Mouse (Mus musculus): ENCODE measurements around the gene Sbk1.

The Sbk1 gene

DNA sequence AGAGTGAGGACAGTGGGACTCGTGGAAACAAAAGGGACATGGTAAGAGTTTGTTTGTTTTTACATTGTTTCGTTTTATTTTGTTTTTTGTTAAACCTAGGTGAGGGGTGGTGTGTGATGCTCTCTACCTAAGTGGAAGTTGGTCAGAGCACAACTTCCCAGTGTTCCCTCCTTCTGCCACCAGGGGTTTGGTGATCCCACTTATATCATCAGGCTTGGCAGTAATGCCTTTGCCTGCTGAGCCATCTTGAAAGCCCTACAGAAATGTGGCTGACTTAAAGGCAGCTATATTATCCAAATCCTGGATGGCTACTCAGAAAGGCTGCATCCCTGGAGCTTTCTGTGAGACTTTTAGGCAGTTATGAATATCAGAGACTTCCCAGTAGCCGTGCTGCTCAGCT is 60.3 kb downstream of the Sbk1 start:
- no peak for DNase-seq (ENCODE audit: low read depth, low spot score)

GRCm38 (mm10) chr7:126335556-126335955 is 63.1 kb downstream of the Sbk1 start:
- peak; percentile 20 for DNase-seq (ENCODE audit: low read depth, low spot score)

GRCm38 (mm10) chr7:126338906-126339305 is 66.5 kb downstream of the Sbk1 start:
- DNase-seq (ENCODE audit: low read depth, low spot score), result no peak

GRCm38 (mm10) chr7:126339521-126339971 is 67.1 kb downstream of the Sbk1 start:
- no peak for DNase-seq (ENCODE audit: low read depth, low spot score)

- no peak for DNase-seq (ENCODE audit: low read depth, low spot score)
Measured at GRCm38 (mm10) chr7:126340206-126340618, 67.8 kb downstream of the Sbk1 start.

DNA sequence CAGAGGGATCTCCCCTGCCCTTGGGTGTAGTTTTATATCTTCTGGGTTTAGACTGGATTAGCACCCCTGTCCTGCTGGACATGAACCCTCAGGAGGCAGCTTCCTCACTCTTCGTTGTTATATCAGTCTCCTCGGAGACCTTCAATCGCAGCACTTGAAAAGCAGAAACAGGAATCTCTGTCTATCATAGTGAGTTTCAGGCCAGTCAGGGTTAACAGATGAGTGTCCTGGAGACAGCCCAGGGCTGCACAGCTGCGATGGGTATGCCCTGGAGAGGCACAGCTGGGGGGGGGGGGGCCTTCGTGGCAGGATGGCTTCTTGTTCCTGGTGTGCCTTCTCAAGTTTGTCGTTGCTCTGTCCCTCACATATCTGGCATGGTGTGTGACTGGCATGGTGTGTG is 68.5 kb downstream of the Sbk1 start:
- DNase-seq (ENCODE audit: low read depth, low spot score), result no peak

Measured in 3T3-L1 (cell line).